Mouse (Mus musculus) myocyte (in vitro differentiated cells): Measurements from ENCODE around the gene Clip4. TPM values are rescaled to one million over a fixed set of nuclear protein-coding genes. Genes with fewer than 3 reads are reported as not detected.

Experiments
- H3K27me3 ChIP-seq: one replicate; pipeline ENCODE4 v1.6.1; 2011; ENCODE audit not compliant: control insufficient read depth, insufficient read depth, insufficient read length
- H3K36me3 ChIP-seq: one replicate; pipeline ENCODE4 v1.6.1; 2011; ENCODE audit not compliant: control insufficient read depth, insufficient read depth
- H3K4me2 ChIP-seq: one replicate; pipeline ENCODE4 v1.6.1; 2011; ENCODE audit warnings: low read depth, control low read depth
- H3K4me3 ChIP-seq: one replicate; pipeline ENCODE4 v1.5.1; 2011; ENCODE audit warnings: mild to moderate bottlenecking, control low read depth, moderate library complexity
- H3K79me2 ChIP-seq: one replicate; pipeline ENCODE4 v1.6.1; 2011; ENCODE audit not compliant: control insufficient read depth, insufficient read depth
- H3ac ChIP-seq: one replicate; pipeline ENCODE4 v1.6.1; 2011; ENCODE audit not compliant: control insufficient read depth, insufficient read length
- CEBPB ChIP-seq: IDR thresholded peaks from 2 replicates; pipeline ENCODE4 v1.6.1; 2011; ENCODE audit warnings: mild to moderate bottlenecking, moderate library complexity; ENCODE audit not compliant: poor library complexity, insufficient read depth, severe bottlenecking
- E2F4 ChIP-seq: IDR thresholded peaks from one replicate; pipeline ENCODE4 v1.6.1; 2011; ENCODE audit warnings: mild to moderate bottlenecking, control low read depth, moderate library complexity; ENCODE audit not compliant: insufficient read depth
- MAX ChIP-seq: IDR thresholded peaks from one replicate; pipeline ENCODE4 v1.6.1; 2011; ENCODE audit warnings: low read depth, mild to moderate bottlenecking, control low read depth
- MYOD1 ChIP-seq, 3 experiments: IDR thresholded peaks; one replicate each; pipeline ENCODE4 v1.6.1; 2011; ENCODE audit warnings: control low read depth in 2 of 3, low read depth in 2 of 3, mild to moderate bottlenecking in 2 of 3, moderate library complexity in 1 of 3; ENCODE audit not compliant: insufficient read length in 2 of 3, control insufficient read depth in 1 of 3
- MYOG ChIP-seq, 3 experiments: IDR thresholded peaks; one replicate each; pipeline ENCODE4 v1.6.1; 2011; ENCODE audit warnings: control low read depth in 2 of 3, low read depth in 2 of 3, mild to moderate bottlenecking in 2 of 3; ENCODE audit not compliant: insufficient read length in 2 of 3, control insufficient read depth in 1 of 3, insufficient read depth in 1 of 3
- POLR2A ChIP-seq: IDR thresholded peaks from one replicate; pipeline ENCODE4 v1.6.1; 2011; ENCODE audit warnings: low read depth, mild to moderate bottlenecking, control low read depth, moderate library complexity; ENCODE audit not compliant: insufficient read length
- POLR2AphosphoS2 ChIP-seq: IDR thresholded peaks from one replicate; pipeline ENCODE4 v1.6.1; 2011; ENCODE audit warnings: low read depth, control low read depth; ENCODE audit not compliant: insufficient read length
- REST ChIP-seq: IDR thresholded peaks from one replicate; pipeline ENCODE4 v1.6.1; 2011; ENCODE audit warnings: mild to moderate bottlenecking, control low read depth, moderate library complexity; ENCODE audit not compliant: insufficient read depth, insufficient read length
- SRF ChIP-seq: IDR thresholded peaks from one replicate; pipeline ENCODE4 v1.6.1; 2011; ENCODE audit warnings: low read depth; ENCODE audit not compliant: control insufficient read depth, insufficient read length
- TCF12 ChIP-seq: IDR thresholded peaks from one replicate; pipeline ENCODE4 v1.6.1; 2011; ENCODE audit warnings: mild to moderate bottlenecking, control low read depth; ENCODE audit not compliant: poor library complexity, insufficient read depth, severe bottlenecking
- TCF3 ChIP-seq: IDR thresholded peaks from one replicate; pipeline ENCODE4 v1.6.1; 2011; ENCODE audit warnings: low read depth, control low read depth; ENCODE audit not compliant: insufficient read length
- USF1 ChIP-seq: IDR thresholded peaks from one replicate; pipeline ENCODE4 v1.6.1; 2011; ENCODE audit warnings: low read depth, mild to moderate bottlenecking, control low read depth, moderate library complexity
- polyA plus RNA-seq: library from polyadenylated mRNA; unstranded; fragments of >200 nt; fragmentation: generic; extraction: Trizol; gene quantifications from one replicate; pipeline ENCODE4 v1.2.1, GENCODE M21; 2012; ENCODE audit warnings: missing spikeins

Clip4 gene
- polyA plus RNA-seq, 1 experiment, result 4.2 TPM

DNA sequence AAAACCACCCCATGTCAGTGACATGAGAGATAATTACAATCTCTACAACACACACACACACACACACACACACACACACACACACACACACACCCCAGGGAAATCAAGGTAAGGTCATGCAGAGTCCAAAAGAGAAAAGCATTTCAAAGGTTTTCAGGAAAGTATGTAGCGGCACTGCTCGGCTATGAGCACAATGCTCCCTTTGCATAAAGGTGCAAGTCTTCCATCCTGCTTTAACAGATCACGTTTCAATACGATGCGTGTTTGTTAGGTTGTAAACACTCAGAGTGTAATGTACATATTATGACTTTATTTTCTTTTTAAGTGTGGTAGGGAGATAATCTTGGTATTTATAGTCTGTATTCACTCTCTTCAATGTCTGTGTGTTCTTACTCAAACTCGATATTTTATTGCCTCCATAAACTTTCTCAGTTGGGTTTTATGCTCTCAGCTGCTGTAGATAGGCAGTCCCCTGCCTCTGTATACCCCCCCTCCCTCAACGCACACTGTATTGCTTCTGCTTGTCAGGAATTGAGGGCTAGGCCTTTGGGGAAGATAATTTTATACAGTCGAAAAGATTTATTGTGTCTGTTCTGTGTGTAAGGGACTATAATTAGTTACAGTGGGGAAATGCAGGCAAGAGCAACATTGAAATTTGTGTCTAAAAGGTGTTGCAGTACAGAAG is 55.5 kb downstream of the Clip4 start:
- no peaks in the 10 kb centered on the region for H3K27me3 ChIP-seq
- no peak overlapping the region for H3ac ChIP-seq
- H3K79me2 ChIP-seq, result no peaks in the 10 kb centered on the region
- no peak for TF ChIP-seq SRF
- no peak for TF ChIP-seq POLR2A
- TF ChIP-seq CEBPB, result no peak
- TF ChIP-seq E2F4, result no peak
- TF ChIP-seq POLR2AphosphoS2, result no peak
- no peak overlapping the region for H3K4me3 ChIP-seq
- no peak overlapping the region for H3K4me2 ChIP-seq
- H3K36me3 ChIP-seq, result no peaks in the 10 kb centered on the region

DNA sequence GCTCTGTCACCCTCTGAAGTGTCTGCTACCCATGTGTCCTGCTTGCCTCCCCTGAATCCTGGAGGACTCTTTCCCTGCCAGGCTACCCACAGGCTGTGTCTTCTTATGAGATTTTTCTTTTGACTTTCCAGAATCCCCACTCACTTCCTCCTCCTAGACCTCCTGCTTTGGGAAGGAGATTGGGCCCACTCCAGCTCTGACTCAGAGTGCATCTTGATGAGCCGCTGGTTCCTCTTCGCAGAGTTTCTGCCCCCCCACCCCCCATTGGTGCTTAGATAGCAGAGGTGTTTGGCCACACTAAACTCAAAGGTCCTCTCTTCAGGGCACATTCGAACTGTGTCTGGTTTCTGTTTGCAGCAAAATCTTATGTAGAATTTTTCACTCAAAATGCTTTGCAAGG is 58.3 kb downstream of the Clip4 start:
- no peaks in the 10 kb centered on the region for H3K27me3 ChIP-seq
- no peaks in the 10 kb centered on the region for H3K36me3 ChIP-seq
- TF ChIP-seq MYOD1 (IDR thresholded peaks at IDR 0.05; ENCODE audit: control insufficient read depth in 1 of 3, insufficient read length in 2 of 3, low read depth in 2 of 3) (no peak), MAX (no peak), USF1 (no peak), TCF12 (no peak)
- H3K4me2 ChIP-seq, result no peak overlapping the region
- no peaks in the 10 kb centered on the region for H3K79me2 ChIP-seq
- H3ac ChIP-seq, result no peak overlapping the region
- H3K4me3 ChIP-seq, result no peak overlapping the region

DNA sequence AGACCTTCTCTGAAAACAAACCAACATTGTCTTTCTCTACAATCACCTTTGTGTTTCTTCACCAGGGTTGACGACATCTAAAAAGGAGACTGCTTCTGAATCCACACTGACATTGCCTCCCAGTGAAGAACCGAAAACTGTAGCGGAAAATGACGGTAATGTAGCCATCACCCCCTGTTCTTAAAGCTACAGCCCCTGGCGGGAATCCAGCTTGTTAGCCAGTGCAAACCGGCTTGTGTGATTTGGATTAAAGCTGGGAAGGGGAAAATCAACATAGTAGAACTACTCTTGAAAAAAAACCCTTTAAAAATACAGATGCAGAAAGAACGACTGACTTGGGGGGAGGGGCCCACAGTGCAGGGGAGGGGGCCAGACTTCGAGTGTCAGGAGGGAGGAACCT is 59.4 kb downstream of the Clip4 start:
- H3K4me2 ChIP-seq, result no peak overlapping the region
- no peak overlapping the region for H3ac ChIP-seq
- H3K4me3 ChIP-seq, result no peak overlapping the region
- H3K36me3 ChIP-seq, result no peaks in the 10 kb centered on the region
- TF ChIP-seq POLR2AphosphoS2 (no peak), CEBPB (no peak), REST (no peak), MAX (no peak), USF1 (no peak), SRF (no peak), MYOD1 (IDR thresholded peaks at IDR 0.05; ENCODE audit: control insufficient read depth in 1 of 3, insufficient read length in 2 of 3, low read depth in 2 of 3) (no peak), E2F4 (no peak), TCF3 (no peak), POLR2A (no peak), TCF12 (no peak), MYOG (IDR thresholded peaks at IDR 0.05; ENCODE audit: control insufficient read depth in 1 of 3, insufficient read depth in 1 of 3, insufficient read length in 2 of 3, low read depth in 2 of 3) (no peak)
- H3K79me2 ChIP-seq, result no peaks in the 10 kb centered on the region
- no peaks in the 10 kb centered on the region for H3K27me3 ChIP-seq

DNA sequence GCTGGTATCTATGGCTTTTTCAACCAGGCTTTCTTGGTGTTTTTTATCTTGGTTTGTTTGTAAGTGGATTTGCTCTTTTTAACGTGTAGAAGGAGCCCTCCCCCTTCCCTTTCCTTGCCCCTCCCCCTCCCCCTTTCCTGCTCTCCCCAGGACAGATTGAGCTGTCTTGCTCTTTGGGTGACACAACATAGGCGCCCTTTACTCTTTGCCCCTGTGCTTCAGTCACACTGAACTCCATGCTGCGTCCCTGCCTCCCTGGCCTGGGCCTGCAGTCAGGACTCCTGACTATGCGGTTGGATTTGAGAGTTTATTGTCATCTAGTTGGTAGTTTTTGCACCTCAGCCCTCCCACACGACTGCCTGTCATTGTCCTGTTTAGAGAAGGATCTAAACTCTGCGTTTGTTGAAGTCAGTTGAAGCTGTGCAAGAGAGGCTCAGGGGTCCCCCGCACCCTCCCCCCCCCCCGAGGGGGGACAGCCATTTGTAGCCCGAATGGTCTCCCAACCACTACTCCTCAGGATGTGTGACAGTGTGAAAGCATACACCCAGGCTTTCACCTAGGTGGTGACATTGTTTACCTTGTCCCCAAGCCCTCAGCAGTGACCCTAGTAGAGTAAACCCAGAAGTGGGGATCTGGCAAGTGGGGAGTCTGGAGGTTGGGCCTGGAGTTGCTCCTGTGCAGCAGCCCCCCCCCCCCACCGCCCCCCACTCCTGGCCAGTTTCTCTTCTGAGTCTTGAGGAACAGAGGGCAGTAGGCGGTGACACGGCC is 60.6 kb downstream of the Clip4 start:
- no peaks in the 10 kb centered on the region for H3K36me3 ChIP-seq
- TF ChIP-seq MAX (no peak), CEBPB (no peak), POLR2A (no peak), MYOD1 (IDR thresholded peaks at IDR 0.05; ENCODE audit: control insufficient read depth in 1 of 3, insufficient read length in 2 of 3, low read depth in 2 of 3) (no peak), SRF (no peak), TCF12 (no peak), REST (no peak), USF1 (no peak)
- H3K79me2 ChIP-seq, result no peaks in the 10 kb centered on the region

DNA sequence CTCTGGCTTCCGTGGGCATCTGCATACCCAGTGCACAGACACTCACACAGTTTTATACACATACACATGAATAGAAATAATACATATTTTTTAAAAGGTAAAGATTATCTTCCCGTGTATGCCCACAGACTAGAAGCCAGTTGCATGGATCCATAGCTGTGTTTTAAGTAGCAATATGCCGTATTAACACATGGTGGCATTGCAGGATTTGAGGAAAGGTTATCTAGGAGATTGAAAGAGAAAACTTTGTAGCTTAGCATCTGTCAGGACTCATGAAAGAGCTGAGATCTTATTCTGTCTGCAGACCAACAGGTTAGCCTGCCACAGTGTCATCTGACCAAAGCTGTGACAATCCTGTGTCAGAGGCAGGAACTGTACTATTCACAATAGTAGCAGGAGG is 63.7 kb downstream of the Clip4 start:
- TF ChIP-seq MYOD1 (IDR thresholded peaks at IDR 0.05; ENCODE audit: control insufficient read depth in 1 of 3, insufficient read length in 2 of 3, low read depth in 2 of 3), result no peak
- TF ChIP-seq POLR2AphosphoS2, result no peak
- H3K4me3 ChIP-seq, result no peak overlapping the region
- H3K79me2 ChIP-seq, result no peaks in the 10 kb centered on the region
- H3K4me2 ChIP-seq, result no peak overlapping the region
- H3ac ChIP-seq, result no peak overlapping the region
- H3K27me3 ChIP-seq, result no peaks in the 10 kb centered on the region
- H3K36me3 ChIP-seq, result no peaks in the 10 kb centered on the region

More for the DNA sequence above, 60.6 kb downstream of the Clip4 start:
- H3ac ChIP-seq, result no peak overlapping the region
- H3K4me2 ChIP-seq, result no peak overlapping the region
- no peak overlapping the region for H3K4me3 ChIP-seq
- H3K27me3 ChIP-seq, result no peaks in the 10 kb centered on the region
